Mouse (Mus musculus): ENCODE results near the gene Pygl.

GRCm38 (mm10) chr12:70216229-70216800 lies 15.0 kb downstream of the Pygl start:
- TF ChIP-seq SIN3A (IDR thresholded peaks at IDR 0.05; ENCODE audit: low read length) (no peak), CTCF (IDR thresholded peaks at IDR 0.05 in 2 of 3, conservative IDR thresholded peaks at IDR 0.05 in 1 of 3; ENCODE audit: control insufficient read depth in 1 of 3, insufficient read depth in 1 of 3, low read depth in 2 of 3, low read length in 3 of 3, poor library complexity in 1 of 3, severe bottlenecking in 1 of 3) (no peak), ZKSCAN1 (IDR thresholded peaks at IDR 0.05; ENCODE audit: low read depth, low read length) (no peak), GABPA (IDR thresholded peaks at IDR 0.05; ENCODE audit: low read depth, low read length) (no peak), ETS1 (IDR thresholded peaks at IDR 0.05; ENCODE audit: low read depth, low read length) (no peak), TAL1 (IDR thresholded peaks at IDR 0.05; ENCODE audit: low read length) (no peak), POLR2AphosphoS2 (IDR thresholded peaks at IDR 0.05; ENCODE audit: low read length) (no peak), JUND (IDR thresholded peaks at IDR 0.05; ENCODE audit: low read depth, low read length) (no peak), USF1 (IDR thresholded peaks at IDR 0.05; ENCODE audit: low read depth, low read length) (no peak), TBP (IDR thresholded peaks at IDR 0.05; ENCODE audit: low read depth, low read length) (no peak), EP300 (IDR thresholded peaks at IDR 0.05; ENCODE audit: low read depth in 1 of 2, low read length in 2 of 2) (no peak)

Data from MEL (cell line).